Mouse (Mus musculus): ENCODE results near the gene Gprc5a. TPM values are rescaled to one million over a fixed set of nuclear protein-coding genes. Genes with fewer than 3 reads are reported as not detected.

Gene Gprc5a
- polyA plus RNA-seq, 1 experiment from 2014 or later: 0.12 TPM

GRCm38 (mm10) chr6:135112411-135113113 is 47.1 kb downstream of the Gprc5a start:
- H3K27me3 ChIP-seq (ENCODE audit: control insufficient read depth, insufficient read depth, low read length): no peaks in the 10 kb centered on the region
- 4% methylated on average over 7 of the region's 7 CpGs for WGBS
- ATAC-seq (ENCODE audit: low read depth): peak; percentile 63
- H3K9ac ChIP-seq (replicated peaks; ENCODE audit: low read depth, low read length): no peak overlapping the region
- no peak overlapping the region for H3K27ac ChIP-seq (ENCODE audit: low read depth, low read length)
- no peaks in the 10 kb centered on the region for H3K9me3 ChIP-seq (ENCODE audit: control insufficient read depth, low read length)
- no peak overlapping the region for H3K4me2 ChIP-seq (ENCODE audit: low read depth, low read length)
- peaks cover 6% of the 10 kb centered on the region; the same call in 1 of the 2 replicates for H3K4me1 ChIP-seq (ENCODE audit: control insufficient read depth, insufficient read depth, low read length)
- H3K4me3 ChIP-seq (ENCODE audit: low read depth, low read length): no peak overlapping the region
- H3K36me3 ChIP-seq (ENCODE audit: control insufficient read depth, insufficient read depth, low read length): no peaks in the 10 kb centered on the region

- H3K4me2 ChIP-seq (ENCODE audit: low read depth, low read length): no peak overlapping the region
- ATAC-seq (ENCODE audit: low read depth): no peak
- H3K4me3 ChIP-seq (ENCODE audit: low read depth, low read length): no peak overlapping the region
- WGBS: 9% methylated on average over 6 of the region's 6 CpGs
- H3K27ac ChIP-seq (ENCODE audit: low read depth, low read length): no peak overlapping the region
- no peaks in the 10 kb centered on the region for H3K9me3 ChIP-seq (ENCODE audit: control insufficient read depth, low read length)
- H3K27me3 ChIP-seq (ENCODE audit: control insufficient read depth, insufficient read depth, low read length): no peaks in the 10 kb centered on the region
- peaks cover 6% of the 10 kb centered on the region; the same call in 1 of the 2 replicates for H3K4me1 ChIP-seq (ENCODE audit: control insufficient read depth, insufficient read depth, low read length)
- no peak overlapping the region for H3K9ac ChIP-seq (replicated peaks; ENCODE audit: low read depth, low read length)
- H3K36me3 ChIP-seq (ENCODE audit: control insufficient read depth, insufficient read depth, low read length): no peaks in the 10 kb centered on the region
These were observed 47.6 kb downstream of the Gprc5a start for GRCm38 (mm10) chr6:135113114-135113436.

- no peak overlapping the region for H3K4me3 ChIP-seq (ENCODE audit: low read depth, low read length)
- H3K4me2 ChIP-seq (ENCODE audit: low read depth, low read length): no peak overlapping the region
- no peak for ATAC-seq (ENCODE audit: low read depth)
- H3K4me1 ChIP-seq (ENCODE audit: control insufficient read depth, insufficient read depth, low read length): peaks cover 6% of the 10 kb centered on the region; the same call in 1 of the 2 replicates
- WGBS: 96% methylated on average over 8 of the region's 8 CpGs
- no peaks in the 10 kb centered on the region for H3K36me3 ChIP-seq (ENCODE audit: control insufficient read depth, insufficient read depth, low read length)
- no peaks in the 10 kb centered on the region for H3K9me3 ChIP-seq (ENCODE audit: control insufficient read depth, low read length)
- no peaks in the 10 kb centered on the region for H3K27me3 ChIP-seq (ENCODE audit: control insufficient read depth, insufficient read depth, low read length)
- no peak overlapping the region for H3K27ac ChIP-seq (ENCODE audit: low read depth, low read length)
- H3K9ac ChIP-seq (replicated peaks; ENCODE audit: low read depth, low read length): no peak overlapping the region
These were observed 51.0 kb downstream of the Gprc5a start for GRCm38 (mm10) chr6:135116479-135116878.

GRCm38 (mm10) chr6:135118183-135118582 is 52.7 kb downstream of the Gprc5a start, which contains the start of gene Gprc5d:
Gprc5d (minus strand) TSS chr6:135118283.
- H3K27me3 ChIP-seq (ENCODE audit: control insufficient read depth, insufficient read depth, low read length): no peaks in the 10 kb centered on the region
- no peaks in the 10 kb centered on the region for H3K9me3 ChIP-seq (ENCODE audit: control insufficient read depth, low read length)
- no peak for ATAC-seq (ENCODE audit: low read depth)
- no peaks in the 10 kb centered on the region for H3K36me3 ChIP-seq (ENCODE audit: control insufficient read depth, insufficient read depth, low read length)
- no peak within 1 kb of the TSS for H3K9ac ChIP-seq (replicated peaks; ENCODE audit: low read depth, low read length)
- WGBS: 96% methylated on average over 5 of the region's 5 CpGs
- H3K27ac ChIP-seq (ENCODE audit: low read depth, low read length): no peak within 1 kb of the TSS
- no peaks in the 10 kb centered on the region for H3K4me1 ChIP-seq (ENCODE audit: control insufficient read depth, insufficient read depth, low read length)
- H3K4me2 ChIP-seq (ENCODE audit: low read depth, low read length): no peak within 1 kb of the TSS
- H3K4me3 ChIP-seq (ENCODE audit: low read depth, low read length): no peak within 1 kb of the TSS

- WGBS: 58% methylated on average over 5 of the region's 5 CpGs
- H3K4me2 ChIP-seq (ENCODE audit: low read depth, low read length): no peak overlapping the region
- ATAC-seq (ENCODE audit: low read depth): no peak
These were observed 59.4 kb downstream of the Gprc5a start for GRCm38 (mm10) chr6:135124755-135125380.

GRCm38 (mm10) chr6:135133086-135133485 is 67.6 kb downstream of the Gprc5a start:
- no peaks in the 10 kb centered on the region for H3K27me3 ChIP-seq (ENCODE audit: control insufficient read depth, insufficient read depth, low read length)
- no peaks in the 10 kb centered on the region for H3K9me3 ChIP-seq (ENCODE audit: control insufficient read depth, low read length)
- no peak overlapping the region for H3K9ac ChIP-seq (replicated peaks; ENCODE audit: low read depth, low read length)
- no peaks in the 10 kb centered on the region for H3K36me3 ChIP-seq (ENCODE audit: control insufficient read depth, insufficient read depth, low read length)
- no peak overlapping the region for H3K4me3 ChIP-seq (ENCODE audit: low read depth, low read length)
- ATAC-seq (ENCODE audit: low read depth): no peak
- no peak overlapping the region for H3K4me2 ChIP-seq (ENCODE audit: low read depth, low read length)
- 84% methylated on average over 7 of the region's 7 CpGs for WGBS
- H3K4me1 ChIP-seq (ENCODE audit: control insufficient read depth, insufficient read depth, low read length): no peaks in the 10 kb centered on the region
- H3K27ac ChIP-seq (ENCODE audit: low read depth, low read length): no peak overlapping the region

More at GRCm38 (mm10) chr6:135124755-135125380, 59.4 kb downstream of the Gprc5a start:
- H3K9me3 ChIP-seq (ENCODE audit: control insufficient read depth, low read length): no peaks in the 10 kb centered on the region
- H3K27me3 ChIP-seq (ENCODE audit: control insufficient read depth, insufficient read depth, low read length): no peaks in the 10 kb centered on the region
- no peak overlapping the region for H3K4me3 ChIP-seq (ENCODE audit: low read depth, low read length)
- no peak overlapping the region for H3K27ac ChIP-seq (ENCODE audit: low read depth, low read length)
- no peaks in the 10 kb centered on the region for H3K36me3 ChIP-seq (ENCODE audit: control insufficient read depth, insufficient read depth, low read length)
- H3K4me1 ChIP-seq (ENCODE audit: control insufficient read depth, insufficient read depth, low read length): no peaks in the 10 kb centered on the region
- H3K9ac ChIP-seq (replicated peaks; ENCODE audit: low read depth, low read length): no peak overlapping the region

GRCm38 (mm10) chr6:135133486-135133885 is 68.0 kb downstream of the Gprc5a start:
- Histone ChIP-seq H3K4me3 (ENCODE audit: low read depth, low read length) (no peak overlapping the region), H3K9me3 (ENCODE audit: control insufficient read depth, low read length) (no peaks in the 10 kb centered on the region), H3K36me3 (ENCODE audit: control insufficient read depth, insufficient read depth, low read length) (no peaks in the 10 kb centered on the region), H3K4me2 (ENCODE audit: low read depth, low read length) (no peak overlapping the region), H3K9ac (replicated peaks; ENCODE audit: low read depth, low read length) (no peak overlapping the region), H3K27me3 (ENCODE audit: control insufficient read depth, insufficient read depth, low read length) (no peaks in the 10 kb centered on the region), H3K4me1 (ENCODE audit: control insufficient read depth, insufficient read depth, low read length) (no peaks in the 10 kb centered on the region), H3K27ac (ENCODE audit: low read depth, low read length) (no peak overlapping the region)
- WGBS: 96% methylated on average over 9 of the region's 9 CpGs
- no peak for ATAC-seq (ENCODE audit: low read depth)

Other genes starting within 250 kb of the Gprc5a start
- 4.3 and 4.8 TPM in 2 replicates for gene Crebl2, start 235.5 kb upstream of the Gprc5a start, polyA plus RNA-seq (2014; fragmentation: Nextera tagmentation; extraction: Ambion mirVana)
- gene Gpr19, start 167.1 kb upstream of the Gprc5a start, polyA plus RNA-seq (2014; fragmentation: Nextera tagmentation; extraction: Ambion mirVana): 35.9 and 37.3 TPM in 2 replicates
- 16.7 and 17.5 TPM in 2 replicates for gene Cdkn1b, start 145.2 kb upstream of the Gprc5a start, polyA plus RNA-seq (2014; fragmentation: Nextera tagmentation; extraction: Ambion mirVana)
- 3.8 TPM in 2 replicates for gene Apold1, start 83.9 kb upstream of the Gprc5a start, polyA plus RNA-seq (2014; fragmentation: Nextera tagmentation; extraction: Ambion mirVana)
- 70.3 and 76.7 TPM in 2 replicates for gene Ddx47, start 54.0 kb upstream of the Gprc5a start, polyA plus RNA-seq (2014; fragmentation: Nextera tagmentation; extraction: Ambion mirVana)
- gene Gprc5d, start 52.6 kb downstream of the Gprc5a start, polyA plus RNA-seq (2014; fragmentation: Nextera tagmentation; extraction: Ambion mirVana): not detected in 2 replicates
- 124 and 131 TPM in 2 replicates for gene Fam234b, start 132.3 kb downstream of the Gprc5a start, polyA plus RNA-seq (2014; fragmentation: Nextera tagmentation; extraction: Ambion mirVana)
- 1.8 and 3.0 TPM in 2 replicates for gene Hebp1, start 132.4 kb downstream of the Gprc5a start, polyA plus RNA-seq (2014; fragmentation: Nextera tagmentation; extraction: Ambion mirVana)
- gene Gsg1, start 188.7 kb downstream of the Gprc5a start, polyA plus RNA-seq (2014; fragmentation: Nextera tagmentation; extraction: Ambion mirVana): 0.27 and 0.57 TPM in 2 replicates
- 0.58 TPM in 1 of 2 replicates, not detected in the other for gene Pbp2, start 244.8 kb downstream of the Gprc5a start, polyA plus RNA-seq (2014; fragmentation: Nextera tagmentation; extraction: Ambion mirVana)